Mouse (Mus musculus): ENCODE results near the gene Themis2.

Themis2 gene

DNA sequence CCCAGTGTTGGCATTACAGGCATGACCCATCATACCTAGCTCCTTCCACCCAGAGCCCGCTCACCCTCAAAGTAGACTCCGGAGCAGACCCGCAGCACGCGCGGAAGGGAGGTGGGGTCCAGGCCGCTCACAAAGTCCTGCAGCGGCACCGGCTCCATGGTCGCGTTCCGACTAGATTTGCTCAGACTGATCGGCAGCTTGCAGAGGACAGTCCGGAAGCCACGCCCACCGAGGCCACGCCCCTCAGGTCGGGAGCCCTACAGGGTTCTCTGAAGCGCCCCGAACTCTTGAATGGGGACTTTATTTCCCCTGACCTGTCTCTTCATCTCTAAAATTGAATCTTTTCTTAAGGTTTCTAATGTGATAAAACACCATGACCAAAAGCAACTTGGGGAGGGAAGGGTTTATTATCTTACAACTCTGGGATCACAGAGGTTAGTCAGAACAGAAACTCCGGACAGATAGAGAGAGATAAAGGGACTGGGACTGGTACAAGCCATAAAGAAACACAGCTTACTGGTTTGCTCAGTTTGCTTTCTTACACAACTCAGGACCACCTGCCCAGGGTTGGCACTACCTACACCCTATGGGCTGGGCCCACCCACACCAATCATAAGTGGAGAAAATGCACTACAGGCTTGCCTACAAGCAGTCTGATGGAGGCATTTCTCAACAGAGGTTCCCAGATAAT lies at the start of gene Themis2:
TSS of gene Themis2 (minus strand) at position 192 of the 691 bp plus-strand sequence.
- CTCF ChIA-PET: interaction anchor here (0.6 kb wide), 1 partner anchor 29 kb away, joined by 4 read pairs; no protein-coding TSS in a partner anchor

DNA sequence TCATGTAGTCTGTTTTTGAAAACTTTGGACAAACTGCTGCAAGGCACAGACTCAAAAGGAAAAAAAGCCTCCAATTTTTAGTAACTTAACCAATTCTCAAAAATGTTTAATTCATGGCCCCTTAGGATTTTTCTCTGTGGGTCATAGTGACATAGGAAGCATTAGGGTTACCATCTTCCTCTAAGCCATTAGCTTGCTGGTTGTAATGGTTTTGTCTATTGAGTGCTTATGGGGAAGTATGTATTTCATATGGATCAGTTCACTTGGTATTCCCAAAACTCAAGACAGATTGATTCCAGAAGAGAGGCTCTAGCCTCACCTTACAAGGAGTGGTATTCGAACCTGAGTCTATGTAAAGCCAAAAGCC lies 47.5 kb upstream of the Themis2 start:
- CTCF ChIA-PET: no interaction called here

DNA sequence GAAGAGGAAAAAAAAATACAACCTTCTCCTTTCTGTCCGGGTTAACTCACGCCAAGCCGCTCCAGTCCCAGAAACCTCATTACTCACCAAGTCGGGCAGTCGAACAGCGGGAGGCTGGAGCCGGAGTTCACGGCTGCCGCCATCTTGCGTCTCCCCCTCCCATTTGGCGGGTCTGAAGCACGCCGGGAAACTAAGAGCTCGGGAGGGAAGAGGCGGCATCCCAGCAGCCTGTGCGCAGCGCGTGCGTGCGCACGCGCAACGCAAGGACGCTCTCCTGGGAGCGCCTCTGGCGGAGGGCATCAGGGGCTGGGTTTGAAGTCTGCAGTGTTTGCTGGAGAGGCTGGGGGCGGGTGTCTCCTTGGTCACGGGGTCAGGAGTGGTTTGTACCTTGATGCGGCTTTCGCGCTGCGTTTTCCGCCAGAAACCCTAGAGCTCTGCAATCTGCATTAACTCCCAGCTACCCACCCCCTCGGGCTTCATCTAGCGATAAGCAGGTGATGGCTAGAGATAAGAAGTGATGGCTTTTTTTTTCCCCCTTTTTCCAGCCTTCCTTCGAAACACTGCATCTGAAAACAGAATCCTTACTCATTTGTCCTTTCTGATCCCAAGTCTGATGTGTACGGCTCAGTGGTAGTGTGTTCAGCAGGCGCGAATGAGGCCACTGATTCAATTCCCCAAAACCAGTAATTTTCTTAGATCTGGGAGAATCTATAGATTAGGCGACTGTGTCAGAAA lies 47.0 kb upstream of the Themis2 start, which contains the start of gene Ppp1r8:
TSS of gene Ppp1r8 (minus strand) at position 200 of the 735 bp plus-strand sequence.
- CTCF ChIA-PET: interaction anchor here (0.7 kb wide), 1 partner anchor 17 kb away, joined by 3 read pairs; no protein-coding TSS in a partner anchor

DNA sequence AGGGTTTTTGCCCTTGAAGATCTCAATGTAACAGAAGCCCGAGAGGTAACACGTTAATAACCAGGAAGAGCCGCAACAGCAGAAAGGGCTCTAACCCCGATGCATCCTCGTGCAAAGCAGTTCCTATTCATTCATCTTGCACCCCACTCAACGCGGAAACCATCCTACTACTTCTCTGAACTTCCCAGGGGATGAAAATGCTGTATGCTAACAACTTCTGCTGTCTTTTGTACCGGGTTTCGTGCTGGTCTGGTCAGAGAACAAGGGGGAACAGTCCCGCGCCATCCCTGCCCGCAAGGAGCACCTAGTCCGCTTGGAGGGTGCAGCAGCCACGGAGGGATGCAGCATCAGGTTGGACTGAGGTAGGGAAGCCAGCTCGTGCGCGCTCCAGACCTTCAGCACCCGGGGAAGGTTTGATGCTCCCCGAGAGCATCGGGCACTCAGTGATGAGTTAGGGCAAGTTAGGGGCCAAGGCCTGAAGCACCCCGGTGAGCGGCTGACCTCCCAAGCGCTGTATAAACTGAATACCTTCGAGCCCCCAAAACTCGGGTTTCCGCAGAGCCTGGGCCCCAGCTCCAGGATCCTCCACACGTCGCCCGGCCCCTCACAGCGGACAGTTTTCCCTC lies 46.2 kb upstream of the Themis2 start:
- CTCF ChIA-PET: interaction anchor here (0.7 to 1.1 kb wide), 3 partner anchors 18 to 64 kb away, joined by 3 to 4 read pairs (median 3); no protein-coding TSS in a partner anchor

- CTCF ChIA-PET: interaction anchor here (1.0 to 1.1 kb wide), 3 partner anchors 9 to 64 kb away, joined by 3 to 4 read pairs (median 4); no protein-coding TSS in a partner anchor
These were observed 45.3 kb upstream of the Themis2 start for GRCm38 (mm10) chr4:132841493-132841892.

DNA sequence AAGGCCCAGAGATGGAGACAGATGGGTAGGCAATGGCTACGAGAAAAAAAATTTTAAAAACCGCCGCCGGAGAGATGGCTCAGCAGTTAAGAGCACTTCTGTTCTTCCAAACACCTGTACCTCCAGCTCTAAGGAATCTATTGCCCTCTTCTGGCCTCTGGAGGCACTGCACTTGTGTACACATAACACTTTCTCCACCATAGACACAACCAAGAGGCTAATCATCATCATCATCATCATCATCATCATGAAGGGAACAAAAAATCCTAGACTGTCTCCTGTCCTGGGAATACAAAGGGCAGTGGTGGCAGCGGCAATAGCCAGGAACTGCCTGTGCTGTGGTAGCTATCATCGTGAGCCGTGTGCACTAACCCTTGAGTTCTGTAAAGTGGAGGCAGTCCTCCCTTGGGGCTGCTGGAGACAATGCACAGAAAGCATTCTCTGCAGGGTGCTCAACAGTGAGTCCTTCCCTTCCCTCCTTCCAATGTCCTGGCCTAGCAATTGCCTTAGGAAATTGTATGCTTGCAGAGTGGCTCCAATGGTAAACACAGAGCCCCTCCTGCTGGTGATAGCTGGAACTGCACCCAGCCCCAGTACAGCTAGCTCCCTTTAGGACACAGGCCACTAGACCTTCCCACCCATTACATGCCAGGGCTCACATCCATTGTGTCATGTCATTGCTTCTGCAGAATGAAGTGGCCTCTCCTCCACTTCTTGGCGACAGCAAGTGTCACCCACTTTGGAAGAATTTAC lies 27.6 kb upstream of the Themis2 start:
- CTCF ChIA-PET: interaction anchor here (0.6 to 2.8 kb wide), 13 partner anchors 17 to 106 kb away, joined by 3 to 20 read pairs (median 4); no protein-coding TSS in a partner anchor

DNA sequence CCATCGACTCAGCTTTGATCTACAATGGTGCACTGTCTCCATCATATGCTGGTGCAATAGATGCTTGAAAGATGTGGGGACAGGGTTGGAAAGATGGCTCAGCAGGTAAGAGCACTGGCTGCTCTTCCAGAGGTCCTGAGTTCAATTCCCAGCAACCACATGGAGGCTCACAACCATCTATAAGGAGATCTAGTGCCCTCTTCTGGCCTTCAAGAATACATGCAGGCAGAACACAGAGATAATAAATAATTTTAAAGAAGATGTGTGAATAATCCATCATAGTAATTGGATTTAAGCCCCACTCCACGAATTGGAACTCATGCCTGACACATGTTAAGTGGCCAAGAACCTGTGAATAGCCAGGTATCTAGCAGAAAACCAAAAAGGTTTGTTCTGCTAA lies 22.3 kb upstream of the Themis2 start:
- CTCF ChIA-PET: no interaction called here

DNA sequence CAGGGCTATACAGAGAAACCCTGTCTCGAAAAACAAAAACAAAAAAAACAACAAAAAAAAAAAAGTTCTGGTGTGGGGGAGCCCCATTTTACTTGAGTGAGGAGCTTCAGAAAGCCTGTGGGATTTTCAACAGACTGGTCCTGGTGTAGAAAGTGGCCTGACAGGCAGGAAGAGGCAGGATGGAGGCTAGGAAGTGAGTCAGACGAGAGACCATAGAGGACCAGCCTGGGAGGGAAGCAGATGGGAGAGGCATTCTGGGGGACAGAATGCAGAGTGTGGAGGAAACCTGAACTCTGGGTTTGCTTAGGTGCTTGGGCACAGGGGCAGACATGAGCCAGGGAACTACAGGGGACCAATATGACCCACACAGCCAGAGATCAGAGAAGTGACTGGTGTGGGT lies 20.7 kb upstream of the Themis2 start:
- CTCF ChIA-PET: interaction anchor here (0.6 to 1.3 kb wide), 2 partner anchors 37 to 48 kb away, joined by 3 read pairs; no protein-coding TSS in a partner anchor

- CTCF ChIA-PET: interaction anchor here (0.9 to 1.3 kb wide), 2 partner anchors 24 to 36 kb away, joined by 3 read pairs; no protein-coding TSS in a partner anchor
These were observed 20.2 kb upstream of the Themis2 start for GRCm38 (mm10) chr4:132816404-132816803.

DNA sequence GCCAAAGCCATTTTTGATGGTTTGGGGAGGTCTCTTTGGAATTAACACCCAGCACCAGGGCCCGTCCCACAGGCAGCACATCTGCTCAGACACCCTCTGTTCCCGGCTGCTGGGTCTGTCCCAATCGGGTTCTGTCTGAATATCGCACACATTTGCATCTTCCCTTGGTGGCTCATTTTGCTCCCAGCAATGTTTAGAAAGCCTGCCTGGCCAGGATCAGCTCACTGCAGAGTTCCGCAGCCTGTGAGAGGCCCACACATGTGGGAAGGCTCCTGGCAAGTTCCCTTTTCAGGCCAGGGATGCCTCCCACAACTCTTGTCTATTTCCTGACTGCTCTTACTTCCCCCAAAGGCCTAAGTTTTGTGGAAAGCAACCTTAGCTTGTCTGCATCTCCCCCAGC lies 13.4 kb upstream of the Themis2 start:
- CTCF ChIA-PET: interaction anchor here (2.0 kb wide), 1 partner anchor 11 kb away, joined by 20 read pairs; no protein-coding TSS in a partner anchor

DNA sequence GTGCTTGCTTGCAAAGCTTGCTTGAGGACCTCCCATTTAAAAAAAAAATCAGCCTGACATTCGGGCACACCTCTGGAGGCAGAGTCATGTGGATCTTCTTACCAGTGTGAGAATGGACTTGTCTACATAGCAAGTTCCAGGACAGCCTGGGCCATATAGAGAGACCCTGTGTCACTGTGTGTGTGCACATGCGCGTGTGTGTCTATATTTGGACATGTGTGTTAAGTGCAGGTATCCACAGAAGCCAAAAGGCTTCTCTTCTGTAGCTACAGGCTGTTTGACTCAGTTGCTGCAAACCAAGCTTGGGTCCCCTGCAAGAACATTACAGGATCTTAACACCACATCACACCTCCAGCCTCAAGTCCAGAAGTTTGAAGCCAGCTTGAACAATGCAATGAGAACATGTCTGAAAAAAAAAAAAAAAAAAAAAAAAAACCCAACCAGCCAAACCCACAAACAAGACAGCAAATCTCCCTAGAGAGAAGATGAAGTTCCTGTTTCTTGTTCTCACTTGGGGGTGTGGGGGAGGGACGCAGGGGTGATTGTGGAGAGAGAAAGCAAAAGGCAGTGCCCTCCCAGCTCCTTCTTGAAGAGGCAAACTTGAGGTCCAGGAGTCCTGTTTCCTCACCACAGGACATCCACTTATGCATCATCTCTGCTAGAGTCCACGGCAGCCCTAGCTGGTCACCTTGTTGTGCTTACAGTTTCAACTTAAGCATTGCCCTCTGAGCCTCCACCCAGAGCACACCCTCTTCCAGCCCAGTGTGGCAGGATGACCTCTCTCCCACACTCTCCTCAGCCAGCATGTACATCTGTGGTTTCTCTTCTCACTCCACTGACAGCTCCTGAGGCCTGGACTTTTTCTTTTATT lies 11.8 kb upstream of the Themis2 start:
- CTCF ChIA-PET: interaction anchor here (0.6 to 2.0 kb wide), 7 partner anchors 11 to 60 kb away, joined by 3 to 20 read pairs (median 4); no protein-coding TSS in a partner anchor

DNA sequence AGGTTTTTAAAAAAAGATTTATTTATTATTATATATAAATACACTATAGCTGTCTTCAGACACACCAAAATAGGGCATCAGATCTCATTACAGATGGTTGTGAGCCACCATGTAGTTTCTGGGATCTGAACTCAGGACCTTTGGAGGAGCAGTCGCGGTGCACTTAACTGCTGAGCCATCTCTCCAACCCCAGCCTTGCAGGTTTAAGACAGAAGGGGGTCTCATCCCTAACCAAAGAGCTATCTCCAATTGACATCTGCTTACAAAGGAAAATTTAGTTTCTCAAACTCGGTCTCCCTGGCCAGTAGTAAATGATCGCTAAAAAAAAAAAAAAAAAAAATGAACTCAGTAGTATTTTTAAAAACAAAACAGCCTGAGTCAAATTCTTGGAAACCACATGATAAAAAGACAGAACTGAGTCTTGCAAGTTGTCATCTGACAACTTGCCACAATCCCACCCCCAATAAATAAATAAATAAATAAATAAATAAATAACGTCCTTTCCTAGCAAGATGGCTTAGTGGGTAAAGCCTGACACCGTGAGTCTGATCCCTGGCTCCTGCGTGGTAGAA lies 10.5 kb upstream of the Themis2 start:
- CTCF ChIA-PET: interaction anchor here (0.5 kb wide), 1 partner anchor 215 kb away, joined by 3 read pairs; no protein-coding TSS in a partner anchor

GRCm38 (mm10) chr4:132805599-132806197 lies 9.5 kb upstream of the Themis2 start:
- CTCF ChIA-PET: interaction anchor here (0.7 kb wide), 2 partner anchors 19 to 34 kb away, joined by 3 to 7 read pairs; no protein-coding TSS in a partner anchor

DNA sequence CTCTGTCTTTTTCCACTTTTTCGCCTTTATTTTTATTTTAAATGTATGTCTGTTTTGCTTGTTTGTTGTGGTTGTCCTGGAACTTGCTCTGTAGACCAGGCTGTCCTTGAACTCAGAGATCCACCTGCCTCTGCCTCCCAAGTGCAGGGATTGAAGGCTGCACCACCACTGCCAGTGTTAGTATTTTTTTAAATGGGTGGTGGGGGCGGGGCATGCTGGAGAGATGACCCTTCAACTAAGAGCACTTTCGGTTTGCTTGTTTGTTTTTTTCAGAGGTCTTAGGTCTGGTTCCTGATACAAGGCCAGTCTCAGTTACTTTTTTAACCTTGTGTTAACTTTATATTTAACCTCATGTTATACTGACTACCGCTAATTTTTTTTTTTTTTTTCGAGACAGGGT lies 9.0 kb upstream of the Themis2 start:
- CTCF ChIA-PET: interaction anchor here (0.7 kb wide), 1 partner anchor 20 kb away, joined by 7 read pairs; no protein-coding TSS in a partner anchor

GRCm38 (mm10) chr4:132804331-132804730 lies 8.1 kb upstream of the Themis2 start:
- CTCF ChIA-PET: interaction anchor here (0.7 kb wide), 3 partner anchors 42 to 831 kb away, joined by 5 to 16 read pairs (median 6); no protein-coding TSS in a partner anchor

GRCm38 (mm10) chr4:132803876-132804275 lies 7.7 kb upstream of the Themis2 start:
- CTCF ChIA-PET: interaction anchor here (0.7 to 0.8 kb wide), 4 partner anchors 9 to 831 kb away, joined by 3 to 30 read pairs (median 11); no protein-coding TSS in a partner anchor

GRCm38 (mm10) chr4:132803212-132803611 lies 7.0 kb upstream of the Themis2 start:
- CTCF ChIA-PET: interaction anchor here (0.6 to 0.8 kb wide), 5 partner anchors 9 to 374 kb away, joined by 3 to 30 read pairs (median 6); no protein-coding TSS in a partner anchor

- CTCF ChIA-PET: interaction anchor here (0.7 to 1.0 kb wide), 2 partner anchors 13 to 21 kb away, joined by 3 to 4 read pairs; no protein-coding TSS in a partner anchor
These were observed 6.0 kb upstream of the Themis2 start for GRCm38 (mm10) chr4:132802171-132802637.
